Mouse (Mus musculus): Measurements from ENCODE around the gene Oasl2.
A peak's percentile ranks its signal among the peaks of the same experiment; 100 is the strongest.
"Not testable (repeated sequence)": the region's sequence is repeated elsewhere in the genome, so short reads cannot be mapped to it uniquely, and the experiment has no call there.

The Oasl2 gene

GRCm38 (mm10) chr5:114916777-114917176, 20.0 kb downstream of the Oasl2 start:
- DNase-seq: peak; percentile 35

GRCm38 (mm10) chr5:114917357-114917756, 20.6 kb downstream of the Oasl2 start:
- not testable (repeated sequence) for DNase-seq

- DNase-seq: peak; percentile 22
These were observed 25.0 kb downstream of the Oasl2 start for GRCm38 (mm10) chr5:114921551-114922365.

- no peak for DNase-seq
These were observed 25.6 kb downstream of the Oasl2 start for GRCm38 (mm10) chr5:114922366-114922731.

GRCm38 (mm10) chr5:114922998-114923473, 26.3 kb downstream of the Oasl2 start, which contains the start of gene Oasl1:
Gene Oasl1, plus strand, starts transcription at chr5:114923240.
- peak; percentile 61 for DNase-seq

GRCm38 (mm10) chr5:114926153-114926684, 29.5 kb downstream of the Oasl2 start:
- no peak for DNase-seq

GRCm38 (mm10) chr5:114926753-114927152, 30.0 kb downstream of the Oasl2 start:
- no peak for DNase-seq

- no peak for DNase-seq
These were observed 34.9 kb downstream of the Oasl2 start for GRCm38 (mm10) chr5:114931626-114932025.

- no peak for DNase-seq
These were observed 36.5 kb downstream of the Oasl2 start for GRCm38 (mm10) chr5:114933206-114933605.

- DNase-seq: no peak
These were observed 39.1 kb downstream of the Oasl2 start for GRCm38 (mm10) chr5:114935838-114936237.

GRCm38 (mm10) chr5:114941138-114941537, 44.4 kb downstream of the Oasl2 start:
- DNase-seq: not testable (repeated sequence)

- DNase-seq: peak; percentile 92
These were observed 45.5 kb downstream of the Oasl2 start, which contains the start of gene 2210016L21Rik for GRCm38 (mm10) chr5:114942074-114942765. Gene 2210016L21Rik, plus strand, starts transcription at chr5:114942158.

- DNase-seq: no peak
These were observed 46.0 kb downstream of the Oasl2 start for GRCm38 (mm10) chr5:114942766-114943130.

- DNase-seq: no peak
These were observed 48.3 kb downstream of the Oasl2 start for GRCm38 (mm10) chr5:114945072-114945471.

- DNase-seq: peak; percentile 71
These were observed 52.2 kb downstream of the Oasl2 start for GRCm38 (mm10) chr5:114948891-114949290.

GRCm38 (mm10) chr5:114949316-114949715, 52.6 kb downstream of the Oasl2 start:
- no peak for DNase-seq

- DNase-seq: no peak
These were observed 53.1 kb downstream of the Oasl2 start for GRCm38 (mm10) chr5:114949812-114950211.

GRCm38 (mm10) chr5:114950669-114951068, 53.9 kb downstream of the Oasl2 start:
- DNase-seq: no peak

- DNase-seq: no peak
These were observed 54.6 kb downstream of the Oasl2 start for GRCm38 (mm10) chr5:114951279-114951880.

- DNase-seq: no peak
These were observed 56.6 kb downstream of the Oasl2 start for GRCm38 (mm10) chr5:114953326-114953725.

GRCm38 (mm10) chr5:114958069-114958468, 61.3 kb downstream of the Oasl2 start:
- DNase-seq: no peak
